Mouse (Mus musculus) brain, embryonic 14.5 days (tissue): ENCODE measurements around the gene Akap7.

Experiments used
- CTCF ChIP-seq: fragments of 200-500 bp; IDR thresholded peaks from 2 replicates; pipeline ENCODE4 v1.5.1; 2012; ENCODE audit warnings: inconsistent platforms, mild to moderate bottlenecking, moderate library complexity, borderline replicate concordance; ENCODE audit not compliant: insufficient read depth, insufficient read length; ENCODE audit errors: extremely low read depth
- POLR2A ChIP-seq: fragments of 200-500 bp; IDR thresholded peaks from 2 replicates; pipeline ENCODE4 v1.6.1; 2012; ENCODE audit warnings: mild to moderate bottlenecking, inconsistent platforms, borderline replicate concordance; ENCODE audit not compliant: poor library complexity, insufficient read depth, insufficient read length, severe bottlenecking; ENCODE audit errors: extremely low read depth

- TF ChIP-seq CTCF (no peak), POLR2A (no peak)
Observed at GRCm38 (mm10) chr10:25291053-25291452, 16.6 kb downstream of the Akap7 start.
